Mouse (Mus musculus) embryonic fibroblast, embryonic 13.5 days (primary cell): ENCODE data around the gene Hpse2.

Experiments
- CTCF ChIP-seq: IDR thresholded peaks from 2 replicates; pipeline ENCODE4 v1.5.1; 2011; ENCODE audit warnings: mild to moderate bottlenecking, control low read depth, low read length, moderate library complexity, borderline replicate concordance; ENCODE audit not compliant: insufficient read depth
- POLR2A ChIP-seq: IDR thresholded peaks from 2 replicates; pipeline ENCODE4 v1.6.1; 2011; ENCODE audit warnings: low read depth, mild to moderate bottlenecking, control low read depth, low read length, moderate library complexity

GRCm38 (mm10) chr19:43358830-43359229 is 29.3 kb downstream of the Hpse2 start:
- no peak for TF ChIP-seq POLR2A
- TF ChIP-seq CTCF = no peak
